Mouse (Mus musculus): Measurements from ENCODE around the gene Spp1. TPM values are rescaled to one million over a fixed set of nuclear protein-coding genes. Genes with fewer than 3 reads are reported as not detected.
A peak's percentile ranks its signal among the peaks of the same experiment; 100 is the strongest.
"Not testable (repeated sequence)": the region's sequence is repeated elsewhere in the genome, so short reads cannot be mapped to it uniquely, and the experiment has no call there.

Spp1 gene
- total RNA-seq, 1 experiment from 2014 or later, result 343 TPM

DNA sequence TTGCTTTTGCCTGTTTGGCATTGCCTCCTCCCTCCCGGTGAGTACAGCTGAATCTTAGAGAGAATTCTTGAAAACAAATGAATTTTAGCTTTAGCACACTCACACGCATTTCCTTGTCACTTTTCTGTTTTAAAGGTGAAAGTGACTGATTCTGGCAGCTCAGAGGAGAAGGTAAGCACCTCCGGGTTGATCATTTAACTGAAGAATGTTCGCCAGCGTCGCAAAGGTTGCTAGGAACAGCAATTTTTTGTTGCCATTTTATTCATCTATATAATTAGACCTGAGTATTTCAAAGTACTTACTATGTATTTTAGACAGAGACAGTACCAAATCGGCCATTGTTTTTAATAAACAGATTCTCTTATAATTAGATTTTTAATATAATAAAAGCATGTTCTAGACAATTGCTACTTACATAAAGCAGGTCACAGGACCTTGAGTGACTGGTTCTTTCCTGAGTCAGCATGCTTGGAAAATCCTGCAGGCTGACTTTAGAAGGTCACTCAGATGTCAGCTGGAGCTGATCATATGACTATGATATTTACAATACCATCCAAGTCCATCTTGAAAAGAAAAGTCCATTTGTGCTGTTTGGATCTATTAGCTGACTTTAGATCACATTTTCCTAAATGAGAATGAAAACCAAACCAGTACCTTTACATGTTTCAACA, 1.6 kb downstream of the Spp1 start:
- DNase-seq, result no peak

DNA sequence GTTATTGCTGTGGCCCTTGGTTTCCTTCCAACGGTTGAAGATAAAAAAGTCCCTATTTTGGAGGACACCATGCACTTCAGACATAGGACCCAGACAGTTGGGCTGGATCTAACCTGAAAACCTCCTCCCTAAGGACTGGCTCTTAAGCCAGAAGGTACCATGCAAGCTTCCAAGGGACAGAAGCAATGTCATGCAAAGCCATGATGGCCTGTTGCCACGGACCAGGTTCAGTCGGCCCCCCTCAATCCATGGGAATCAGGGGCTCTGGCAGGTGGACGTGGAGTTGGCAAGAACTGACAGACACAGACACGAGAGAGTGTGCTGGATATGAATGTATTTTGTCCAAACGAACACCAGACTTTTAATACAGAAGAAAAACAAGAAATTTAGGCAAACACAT, 7.5 kb downstream of the Spp1 start:
- DNase-seq, result no peak

DNA sequence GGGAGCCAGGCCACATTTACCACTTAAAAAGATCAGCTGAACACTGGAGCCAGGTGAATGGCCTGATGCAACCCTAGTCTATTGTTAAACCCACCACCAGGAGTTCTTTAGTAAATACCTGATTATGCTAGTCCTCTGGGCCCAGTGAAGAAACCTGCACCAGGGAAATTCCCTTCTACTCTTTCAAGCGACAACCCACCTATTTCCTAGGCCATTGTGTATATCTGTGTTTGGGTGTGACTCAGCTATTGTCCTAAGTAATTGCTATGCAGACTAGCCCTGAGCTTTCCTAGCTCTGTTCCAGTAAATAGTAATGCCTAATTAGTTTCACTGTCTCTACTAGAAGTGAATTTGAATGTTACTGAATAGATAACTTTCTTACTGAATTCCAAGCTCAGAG, 7.9 kb downstream of the Spp1 start:
- DNase-seq, result no peak

DNA sequence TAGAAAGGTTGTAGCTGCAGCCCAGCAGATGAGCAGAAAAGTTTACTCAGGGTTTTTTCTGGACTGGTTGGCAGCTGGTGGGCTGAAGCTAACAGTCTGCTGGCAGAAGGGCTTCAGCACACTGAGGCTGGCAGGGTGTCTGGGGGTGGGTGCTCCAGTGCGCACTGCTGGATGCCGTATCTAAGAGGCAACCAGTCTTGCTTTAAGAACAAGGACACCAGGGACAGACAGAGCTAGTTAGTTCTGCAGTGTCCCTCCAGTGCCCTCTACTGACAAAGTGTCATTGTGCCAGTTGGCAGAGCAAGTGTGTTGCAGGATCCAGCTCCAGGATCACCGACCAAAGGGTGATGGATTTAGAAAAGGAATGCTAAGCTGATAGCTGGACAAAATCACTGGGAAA, 11.2 kb downstream of the Spp1 start:
- DNase-seq, result peak; percentile 61

DNA sequence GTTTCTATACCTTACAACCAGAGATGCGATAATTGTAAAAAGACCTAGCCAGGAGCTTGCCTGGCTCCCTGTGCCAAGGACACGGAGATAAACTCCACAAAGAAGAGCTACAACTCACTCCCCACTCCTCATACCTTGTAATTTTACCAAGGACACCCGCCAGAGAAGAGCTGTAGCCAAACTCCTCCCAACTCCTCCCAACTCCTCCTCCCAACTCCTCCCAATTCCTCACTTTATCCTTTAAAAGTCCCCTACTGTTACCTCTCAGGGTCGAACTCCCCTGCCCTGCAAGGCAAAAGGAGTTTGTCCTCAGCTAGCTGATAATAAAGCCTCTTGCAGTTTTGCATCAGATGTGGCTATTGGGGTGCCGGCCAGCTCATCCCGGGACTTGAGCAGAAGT, 13.4 kb downstream of the Spp1 start:
- not testable (repeated sequence) for DNase-seq

DNA sequence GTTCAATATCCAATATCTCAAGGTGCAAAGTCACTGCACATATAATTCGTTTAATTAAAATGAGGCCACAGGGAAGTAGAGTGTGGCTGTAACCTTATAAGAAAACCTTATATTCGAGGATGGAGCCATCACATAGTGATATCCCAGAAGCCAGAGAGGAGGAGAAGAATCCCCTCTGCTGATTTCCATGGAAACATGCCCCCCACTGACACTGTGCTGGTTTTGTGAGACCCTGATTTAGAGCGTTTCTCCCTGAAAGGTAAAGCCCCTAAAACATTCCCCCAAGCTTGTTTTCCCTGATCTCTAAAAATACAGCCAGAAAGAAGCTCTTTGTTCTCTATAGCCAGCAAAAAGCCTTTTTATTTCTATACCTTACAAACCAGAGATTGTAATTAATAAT, 14.6 kb downstream of the Spp1 start:
- DNase-seq, result no peak

DNA sequence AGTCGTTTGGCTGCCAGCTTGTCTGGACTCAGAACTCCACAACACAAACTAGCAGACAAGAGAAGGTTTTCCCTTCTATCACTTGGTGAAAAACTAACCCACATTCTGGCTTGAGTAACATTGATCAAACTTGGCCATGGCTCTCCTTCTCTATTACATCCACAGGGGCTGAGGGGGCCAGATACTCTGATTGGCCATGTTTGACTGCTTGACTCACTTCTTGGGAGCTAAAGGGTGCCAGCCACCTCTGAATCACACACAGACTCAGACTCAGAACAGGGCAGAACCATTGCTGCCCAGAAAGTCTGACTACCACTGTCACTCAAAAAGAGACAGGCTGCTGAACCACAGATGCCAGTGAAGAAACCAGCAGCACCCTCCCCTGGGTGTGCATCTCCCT, 18.2 kb downstream of the Spp1 start:
- DNase-seq, result peak; percentile 24

DNA sequence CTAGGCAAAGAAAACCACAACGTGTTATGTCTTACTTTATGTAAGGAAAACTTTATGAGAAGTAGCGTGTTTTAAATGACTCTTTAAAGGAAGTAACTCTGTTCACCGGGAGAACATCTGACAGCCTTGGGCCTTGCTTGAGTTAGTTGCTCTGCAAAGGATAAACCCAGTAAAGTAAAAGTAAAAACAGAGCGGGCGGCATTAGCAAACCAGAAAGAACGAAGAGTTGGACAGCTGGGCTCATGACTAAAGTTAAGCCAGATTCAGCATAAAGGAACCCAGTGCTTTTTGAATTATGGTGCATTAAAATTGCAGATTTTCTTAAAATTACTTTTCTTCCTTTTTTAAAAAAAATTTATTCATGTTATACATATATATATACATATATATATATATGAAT, 19.6 kb downstream of the Spp1 start:
- no peak for DNase-seq

DNA sequence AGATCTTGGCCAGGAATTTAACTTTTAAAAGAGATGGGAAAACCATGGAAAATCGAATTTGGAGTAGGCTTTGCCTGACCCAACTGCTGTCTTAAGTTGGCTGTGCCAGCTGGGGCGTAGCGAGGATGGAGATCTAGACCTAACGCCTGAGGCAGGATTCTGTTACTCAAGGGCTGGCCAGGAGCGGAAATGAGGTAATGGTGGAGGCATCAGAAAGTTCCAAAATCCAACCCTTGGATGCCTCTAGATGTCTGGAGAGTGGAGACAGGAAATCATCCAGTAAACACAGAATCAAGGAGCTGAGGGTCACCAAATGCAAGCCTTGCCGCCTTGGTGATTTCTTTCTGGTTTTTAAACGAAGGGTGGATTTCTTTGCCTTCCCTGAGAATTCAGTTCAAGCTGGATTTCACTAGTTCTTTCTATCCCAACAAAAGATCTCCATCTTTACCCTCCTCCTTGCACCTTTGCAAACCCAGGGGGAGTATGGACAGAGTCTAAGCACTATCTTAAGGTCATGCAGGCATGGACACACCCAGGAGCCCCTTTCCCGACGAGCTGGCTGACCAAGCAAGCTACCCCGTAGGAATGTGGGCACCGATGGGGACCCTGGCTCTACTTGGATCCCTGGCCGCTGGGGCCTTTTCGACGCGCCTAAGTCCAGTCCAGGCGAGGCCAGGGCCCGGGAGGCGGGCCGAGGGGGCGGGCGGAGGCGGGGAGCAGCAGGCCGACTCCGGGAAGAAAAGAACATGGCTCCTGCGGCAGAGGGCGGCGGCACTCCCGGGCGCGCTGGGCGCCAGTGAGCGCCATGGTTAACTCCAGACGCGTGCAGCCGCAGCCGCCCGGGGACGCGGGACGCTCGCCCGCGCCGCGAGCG, 24.2 kb downstream of the Spp1 start, which contains the start of gene Pkd2:
TSS of gene Pkd2 (plus strand) at position 619 of the 874 bp plus-strand sequence.
- DNase-seq, result peak; percentile 89

DNA sequence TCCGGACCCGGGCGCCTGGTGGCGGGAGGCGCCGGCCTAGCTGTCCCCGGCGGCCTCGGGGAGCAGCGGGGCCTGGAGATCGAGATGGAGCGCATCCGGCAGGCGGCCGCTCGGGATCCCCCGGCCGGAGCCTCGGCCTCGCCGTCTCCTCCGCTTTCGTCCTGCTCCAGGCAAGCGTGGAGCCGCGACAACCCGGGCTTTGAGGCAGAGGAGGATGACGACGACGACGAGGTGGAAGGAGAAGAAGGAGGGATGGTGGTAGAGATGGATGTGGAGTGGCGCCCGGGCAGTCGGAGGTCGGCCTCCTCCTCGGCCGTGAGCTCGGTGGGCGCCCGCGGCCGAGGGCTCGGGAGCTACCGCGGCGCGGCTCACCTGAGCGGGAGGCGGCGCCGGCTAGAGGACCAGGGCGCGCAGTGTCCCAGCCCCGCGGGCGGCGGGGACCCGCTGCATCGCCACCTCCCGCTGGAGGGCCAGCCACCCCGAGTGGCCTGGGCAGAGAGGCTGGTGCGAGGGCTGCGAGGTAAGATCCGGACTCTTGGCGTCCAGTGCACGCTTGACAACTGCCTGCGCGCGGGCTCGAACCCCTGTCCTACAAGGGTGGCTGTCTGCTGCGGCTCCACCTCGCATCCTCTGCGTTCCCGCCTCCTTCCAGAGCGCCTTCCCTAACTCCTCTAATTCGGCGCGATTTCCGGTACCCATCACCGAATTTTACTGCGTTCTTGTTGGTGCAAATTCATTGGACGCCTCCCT, 25.0 kb downstream of the Spp1 start:
- peak; percentile 50 for DNase-seq

DNA sequence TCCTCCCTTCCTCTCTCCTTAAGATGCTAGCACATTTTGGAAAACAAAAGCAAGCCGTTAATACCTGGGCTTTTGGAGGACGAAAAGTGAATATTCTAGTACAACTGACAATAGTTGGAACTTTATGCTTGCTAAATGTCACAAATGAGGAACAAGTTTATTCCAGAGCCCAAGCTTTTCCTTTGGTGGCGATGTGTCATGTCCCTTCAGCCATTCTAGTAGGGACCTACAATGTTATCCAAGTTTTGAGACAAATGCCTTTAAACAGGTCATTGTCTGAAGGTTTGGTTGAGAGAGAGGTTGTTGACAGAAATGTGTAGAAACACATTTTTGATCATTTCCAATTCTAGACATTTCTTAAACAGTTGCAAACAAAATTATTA, 25.5 kb downstream of the Spp1 start:
- DNase-seq, result no peak

DNA sequence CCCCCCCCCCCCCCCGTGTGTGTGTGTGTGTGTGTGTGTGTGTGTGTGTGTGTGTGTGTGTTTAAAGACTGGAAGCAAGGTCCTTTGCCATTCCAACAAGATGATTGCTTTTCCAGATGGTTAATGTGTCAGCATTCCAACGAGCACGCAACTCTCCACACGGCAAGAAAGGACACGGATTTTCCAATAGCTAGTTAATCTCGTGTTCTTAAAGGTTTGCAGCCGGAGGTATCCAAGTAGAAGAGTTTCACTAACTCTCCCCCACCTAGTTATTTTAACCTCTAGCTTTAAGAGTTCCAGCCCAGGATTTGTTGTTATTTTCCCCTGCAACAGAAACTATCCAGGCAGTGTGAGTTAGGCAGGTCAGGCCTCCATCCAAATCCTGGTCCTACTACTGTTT, 25.9 kb downstream of the Spp1 start:
- DNase-seq, result no peak

DNA sequence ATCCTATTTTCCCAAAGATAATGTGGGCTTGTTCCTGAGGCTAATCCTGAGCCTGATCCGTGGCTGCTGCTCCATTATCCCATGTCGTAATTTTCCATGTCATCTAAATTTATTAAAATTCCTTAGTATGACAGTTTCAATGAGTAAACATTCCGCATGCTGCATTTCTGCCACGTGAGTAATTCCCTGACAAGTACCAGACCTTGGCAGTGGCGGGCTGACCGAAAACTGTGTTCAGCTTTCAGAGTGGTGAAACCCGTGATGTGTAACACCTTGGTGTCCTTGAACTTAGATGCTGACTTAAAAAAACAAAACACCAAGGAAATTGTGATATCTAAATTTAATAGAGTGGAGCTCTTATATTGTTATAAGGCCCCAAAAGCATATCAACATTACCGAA, 30.4 kb downstream of the Spp1 start:
- peak; percentile 40 for DNase-seq

DNA sequence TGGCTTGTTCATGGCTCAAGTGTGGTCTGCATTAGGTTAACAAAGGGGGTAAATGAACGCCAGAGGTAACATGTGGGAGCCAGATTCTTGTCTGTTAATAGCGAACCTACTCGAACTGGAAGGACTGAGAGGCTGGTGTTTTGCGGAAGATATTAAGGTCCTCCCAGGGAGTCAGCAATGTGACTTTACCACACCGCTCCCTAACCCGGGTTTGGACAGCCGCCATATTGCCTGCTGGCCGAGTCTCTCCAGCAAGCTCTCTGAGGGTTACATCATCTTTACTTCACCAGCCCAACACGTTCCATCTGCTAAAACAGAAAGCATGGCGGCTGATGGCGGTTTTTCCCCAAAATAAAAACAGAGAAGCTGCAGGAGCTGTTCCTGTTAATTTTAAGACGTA, 30.8 kb downstream of the Spp1 start:
- DNase-seq, result peak; percentile 37

DNA sequence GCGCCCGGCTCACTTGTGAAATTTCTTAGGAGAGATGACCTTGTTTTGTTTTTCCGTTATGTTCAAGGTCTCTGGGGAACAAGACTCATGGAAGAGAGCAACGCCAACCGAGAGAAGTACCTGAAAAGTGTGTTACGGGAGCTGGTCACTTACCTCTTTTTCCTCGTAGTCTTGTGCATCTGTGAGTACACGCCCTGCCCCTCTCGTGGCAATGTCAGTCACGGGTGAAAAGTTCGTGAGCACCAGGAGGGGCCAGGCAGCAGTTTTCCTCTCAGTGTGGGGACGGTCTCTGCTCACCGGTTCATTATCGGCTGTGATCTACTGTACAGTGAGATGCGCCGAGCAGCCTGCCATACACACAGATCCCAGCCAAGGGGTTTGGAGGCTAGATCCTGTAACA, 31.9 kb downstream of the Spp1 start:
- DNase-seq, result no peak

DNA sequence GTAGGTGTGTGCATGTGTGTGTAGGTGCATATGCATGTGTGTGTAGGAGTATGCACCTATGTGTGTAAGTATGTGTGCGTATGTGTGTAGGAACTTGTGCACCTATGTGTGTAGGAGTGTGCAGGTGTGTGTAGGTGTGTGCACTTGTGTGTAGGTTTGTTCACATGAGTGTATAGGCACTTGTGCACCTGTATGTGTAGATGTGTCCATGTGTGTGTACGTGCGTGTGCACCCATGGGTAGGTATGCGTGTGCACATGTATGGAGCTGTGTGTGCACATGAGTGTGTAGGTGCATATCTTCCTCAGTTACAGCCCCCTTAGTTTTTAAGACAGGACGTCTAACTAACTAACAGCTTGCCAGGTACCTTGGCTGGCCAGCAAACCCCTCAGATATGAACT, 33.7 kb downstream of the Spp1 start:
- no peak for DNase-seq

DNA sequence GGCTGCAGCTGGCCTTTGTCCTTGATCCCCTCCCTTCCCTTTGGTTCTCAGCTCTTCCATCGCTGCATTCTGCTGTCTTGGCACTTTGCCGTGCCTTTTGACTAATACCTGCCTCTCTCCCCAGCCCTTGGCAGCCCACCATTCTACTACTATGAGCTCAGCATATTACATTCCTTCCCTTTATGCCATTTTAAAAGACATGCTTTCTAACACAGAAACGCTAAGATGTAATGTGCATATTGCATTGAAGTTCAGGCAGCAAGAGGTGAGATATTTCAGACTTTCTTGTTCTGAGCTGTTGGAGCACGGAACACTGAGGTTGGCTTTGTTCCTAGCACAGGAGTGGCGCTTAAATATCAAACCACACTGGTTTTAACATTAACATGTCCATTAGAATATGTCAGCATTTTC, 36.1 kb downstream of the Spp1 start:
- peak; percentile 39 for DNase-seq

DNA sequence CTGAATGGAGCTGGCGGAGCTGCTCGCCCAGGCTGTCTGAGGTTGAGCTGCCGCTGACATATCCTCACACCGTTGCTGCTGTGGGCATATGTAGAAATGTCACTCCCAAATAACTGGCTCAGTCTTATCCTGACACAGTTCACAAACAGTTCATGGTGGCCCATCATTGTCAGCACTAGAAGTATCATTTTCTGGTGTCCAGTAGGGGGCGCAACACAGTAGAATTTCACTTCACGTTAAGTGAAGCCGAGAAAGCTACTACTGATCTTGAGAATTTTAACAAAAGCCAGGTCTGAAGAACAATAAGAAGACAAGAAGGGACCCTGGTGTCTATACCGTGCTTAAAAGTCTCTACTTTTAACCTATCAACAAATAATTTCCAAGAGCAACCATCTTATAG, 37.5 kb downstream of the Spp1 start:
- no peak for DNase-seq

DNA sequence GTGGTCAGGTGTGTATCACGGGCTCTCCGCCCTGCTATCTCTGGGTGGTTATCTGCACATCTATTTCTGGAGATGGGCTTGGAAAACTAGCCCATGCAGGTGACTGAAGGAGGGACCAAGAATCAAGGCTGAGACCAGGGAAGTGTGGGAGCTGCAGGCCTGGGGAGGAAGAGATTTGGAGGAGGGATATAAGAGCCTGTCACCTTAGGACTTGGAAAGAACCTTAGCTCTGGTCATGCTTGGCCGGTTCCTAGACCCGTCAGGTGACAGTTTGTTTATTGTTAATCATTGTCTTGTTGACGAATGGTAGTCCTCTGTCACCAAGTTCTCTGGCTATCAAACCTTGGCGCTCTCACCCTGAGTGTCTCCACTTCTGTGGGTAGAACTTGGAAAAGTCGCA, 45.4 kb downstream of the Spp1 start:
- DNase-seq, result no peak

DNA sequence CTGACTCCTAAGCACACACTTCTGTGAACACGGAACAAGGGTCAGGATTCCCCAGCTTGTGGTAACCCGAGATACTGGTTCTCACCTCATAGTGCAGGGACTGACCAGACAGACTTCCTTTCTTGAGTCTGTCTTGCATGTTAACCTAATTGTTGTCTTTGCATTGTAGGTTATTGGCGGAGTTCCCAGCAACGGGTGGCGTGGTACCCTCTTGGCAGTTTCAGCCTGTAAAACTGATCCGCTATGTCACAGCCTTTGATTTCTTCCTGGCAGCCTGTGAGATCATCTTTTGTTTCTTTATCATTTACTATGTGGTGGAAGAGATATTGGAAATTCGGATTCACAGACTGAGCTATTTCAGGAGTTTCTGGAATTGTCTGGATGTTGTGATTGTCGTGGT, 47.9 kb downstream of the Spp1 start:
- no peak for DNase-seq
